Mouse (Mus musculus) intestine, postnatal 0 days (tissue): ENCODE measurements around the gene Cd320. TPM values are rescaled to one million over a fixed set of nuclear protein-coding genes. Genes with fewer than 3 reads are reported as not detected.
A peak's percentile ranks its signal among the peaks of the same experiment; 100 is the strongest.

Source experiments
- ATAC-seq: fragments of 200-750 bp; cut with Nextera tagmentation; 2 replicates; pipeline ENCODE4 v1.8.0; 2017; ENCODE audit warnings: mild to moderate bottlenecking, moderate TSS enrichment, moderate library complexity
- H3K27ac ChIP-seq: fragments of 300-500 bp; sonication (generic); 2 replicates; pipeline ENCODE4 v1.5.1; 2014; ENCODE audit warnings: mild to moderate bottlenecking, low read depth, low read length, moderate library complexity
- H3K27me3 ChIP-seq: fragments of 300-500 bp; sonication (generic); replicated peaks from 2 replicates; pipeline ENCODE4 v1.6.1; 2014; ENCODE audit warnings: low read length, mixed read lengths; ENCODE audit not compliant: control insufficient read depth, insufficient read depth
- H3K36me3 ChIP-seq: fragments of 300-500 bp; sonication (generic); 2 replicates; pipeline ENCODE4 v1.6.1; 2014; ENCODE audit warnings: mild to moderate bottlenecking, moderate library complexity; ENCODE audit not compliant: control insufficient read depth, insufficient read depth
- H3K4me1 ChIP-seq: fragments of 300-500 bp; sonication (generic); replicated peaks from 2 replicates; pipeline ENCODE4 v1.6.1; 2014; ENCODE audit warnings: antibody characterized with exemption, low read length, mixed read lengths; ENCODE audit not compliant: control insufficient read depth, insufficient read depth
- H3K4me2 ChIP-seq: fragments of 300-500 bp; sonication (generic); replicated peaks from 2 replicates; pipeline ENCODE4 v1.6.1; 2014; ENCODE audit warnings: low read depth, mild to moderate bottlenecking, moderate library complexity
- H3K4me3 ChIP-seq: fragments of 300-500 bp; sonication (generic); 2 replicates; pipeline ENCODE4 v1.5.1; 2014; ENCODE audit warnings: low read depth, low read length
- H3K9ac ChIP-seq: fragments of 300-500 bp; sonication (generic); 2 replicates; pipeline ENCODE4 v1.6.1; 2014; ENCODE audit warnings: mild to moderate bottlenecking, low read depth, low read length
- H3K9me3 ChIP-seq: fragments of 300-500 bp; sonication (generic); 2 replicates; pipeline ENCODE4 v1.6.1; 2016; ENCODE audit warnings: mixed run types; ENCODE audit not compliant: control insufficient read depth
- CTCF ChIP-seq: sonication (generic); IDR thresholded peaks from 2 replicates; pipeline ENCODE4 v1.5.1; 2016; ENCODE audit warnings: low read depth, mild to moderate bottlenecking, control low read depth, antibody characterized with exemption, moderate library complexity
- WGBS: fragments of 180-500 bp; shearing (Covaris S2); extraction: QIAGEN DNeasy Blood & Tissue Kit; methylation state at CpG from one replicate; pipeline ENCODE4 v1.1.7; 2014; 5-methylcytosine and 5-hydroxymethylcytosine counted together
- polyA plus RNA-seq: library from polyadenylated mRNA; unstranded; fragments of >200 nt; fragmentation: Nextera tagmentation; extraction: Ambion mirVana; gene quantifications from 2 replicates; pipeline ENCODE4 v1.2.1, GENCODE M21; 2015

Cd320 gene
- polyA plus RNA-seq: 16.8 and 17.6 TPM in 2 replicates

DNA sequence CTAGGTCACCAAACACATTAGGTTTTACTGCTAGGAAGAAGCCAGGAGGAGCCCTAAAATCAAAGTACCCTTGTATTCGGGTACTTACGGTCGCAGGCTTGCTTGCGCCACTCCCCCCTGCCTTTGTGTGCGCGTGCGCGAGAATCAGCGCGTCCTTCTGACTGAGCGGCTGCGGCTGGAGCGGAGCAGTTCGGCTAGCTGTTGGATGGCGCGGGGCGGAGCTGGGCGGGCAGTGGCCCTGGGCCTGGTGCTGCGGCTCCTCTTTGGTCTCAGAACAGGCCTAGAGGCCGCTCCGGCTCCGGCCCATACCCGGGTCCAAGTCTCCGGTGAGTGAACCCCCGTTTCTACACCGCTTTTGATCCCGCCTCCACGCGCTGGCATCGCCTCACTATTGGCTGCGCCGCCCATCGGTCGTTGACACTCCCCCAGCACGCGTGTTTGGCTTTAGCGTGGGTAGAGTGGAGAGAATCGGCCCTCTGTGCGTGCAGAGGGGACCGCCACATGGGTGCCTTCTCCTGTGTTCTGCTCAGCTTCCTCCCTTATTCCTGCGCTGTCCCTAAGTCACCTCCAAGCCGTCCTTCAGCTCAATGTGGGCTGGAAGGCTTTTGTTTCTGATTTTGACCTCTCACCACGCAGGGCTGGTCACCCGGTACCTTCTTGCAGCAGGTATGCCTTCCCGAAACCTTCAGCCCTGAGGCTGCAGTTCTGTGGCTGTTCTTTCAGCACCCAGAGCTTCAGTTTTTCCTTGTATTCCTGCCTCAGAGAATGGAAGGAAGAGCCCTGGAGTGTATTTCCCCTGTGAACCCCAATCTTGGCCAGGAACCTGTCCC is at the start of gene Cd320:
Gene Cd320, plus strand, starts transcription at position 126 of the 830 bp plus-strand sequence.
- Histone ChIP-seq H3K27ac (no peak within 1 kb of the TSS), H3K9me3 (no peaks in the 10 kb centered on the region), H3K36me3 (peaks cover 12% of the 10 kb centered on the region; the same call in 1 of the 2 replicates), H3K4me1 (no peaks in the 10 kb centered on the region; the same call in 1 of the 2 replicates), H3K27me3 (no peaks in the 10 kb centered on the region), H3K4me3 (peak within 1 kb of the TSS; percentile 68), H3K9ac (peak within 1 kb of the TSS; percentile 59), H3K4me2 (peak within 1 kb of the TSS; percentile 90)
- peak; percentile 36 for TF ChIP-seq CTCF
- WGBS: under 1% methylated on average over 45 of the region's 45 CpGs
- peak; percentile 89 for ATAC-seq

DNA sequence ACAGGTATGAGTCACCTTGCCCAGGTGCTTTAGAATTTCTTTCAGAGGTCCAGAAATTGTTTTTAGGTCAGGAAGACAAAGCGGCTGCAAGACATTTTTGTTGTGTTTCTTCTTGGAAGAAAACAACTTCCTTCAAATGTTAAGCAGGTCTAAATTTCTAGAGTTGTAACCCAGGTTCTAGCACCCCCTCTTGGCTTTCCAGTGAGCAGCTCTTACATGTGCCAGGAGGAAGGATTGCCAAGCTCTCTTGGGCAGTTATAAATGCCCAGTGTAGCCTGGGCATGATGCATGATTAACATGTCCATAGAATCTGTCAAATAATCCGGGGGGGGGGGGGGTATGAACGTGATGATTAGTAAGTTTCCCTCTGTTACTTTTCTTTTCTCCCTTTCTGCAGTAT is 44.6 kb upstream of the Cd320 start:
- Histone ChIP-seq H3K36me3 (no peaks in the 10 kb centered on the region), H3K27ac (no peak overlapping the region), H3K4me3 (no peak overlapping the region), H3K27me3 (no peaks in the 10 kb centered on the region), H3K9me3 (no peaks in the 10 kb centered on the region), H3K4me2 (no peak overlapping the region), H3K9ac (no peak overlapping the region), H3K4me1 (no peaks in the 10 kb centered on the region)
- ATAC-seq: no peak
- WGBS: 45% methylated on average over 3 of the region's 3 CpGs
- TF ChIP-seq CTCF: peak; percentile 73

DNA sequence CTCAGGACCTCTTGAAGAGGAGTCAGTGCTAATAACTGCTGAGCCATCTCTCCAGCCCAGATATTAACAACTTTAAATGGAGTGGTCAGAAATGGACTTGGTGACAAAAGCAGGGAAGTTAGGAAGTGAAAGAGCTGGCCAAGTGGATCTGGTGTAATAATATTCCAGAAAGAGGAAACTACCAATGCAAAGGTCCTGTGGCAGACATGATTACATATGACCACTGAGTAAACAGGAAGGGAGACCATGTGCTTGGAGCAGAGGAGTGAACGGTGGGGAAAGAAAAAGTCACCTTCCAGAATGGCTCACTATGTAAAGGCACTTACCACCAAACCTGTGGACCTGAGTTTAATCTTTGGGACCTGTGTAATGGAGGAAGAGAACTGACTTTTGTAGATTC is 43.6 kb upstream of the Cd320 start:
- no peaks in the 10 kb centered on the region for H3K27me3 ChIP-seq
- no peaks in the 10 kb centered on the region for H3K4me1 ChIP-seq
- TF ChIP-seq CTCF: no peak
- H3K4me3 ChIP-seq: no peak overlapping the region
- no peak for ATAC-seq
- no peak overlapping the region for H3K27ac ChIP-seq
- WGBS: 50% methylated on average over 1 of the region's 1 CpGs
- H3K9me3 ChIP-seq: no peaks in the 10 kb centered on the region
- H3K4me2 ChIP-seq: no peak overlapping the region
- no peaks in the 10 kb centered on the region for H3K36me3 ChIP-seq
- H3K9ac ChIP-seq: no peak overlapping the region

DNA sequence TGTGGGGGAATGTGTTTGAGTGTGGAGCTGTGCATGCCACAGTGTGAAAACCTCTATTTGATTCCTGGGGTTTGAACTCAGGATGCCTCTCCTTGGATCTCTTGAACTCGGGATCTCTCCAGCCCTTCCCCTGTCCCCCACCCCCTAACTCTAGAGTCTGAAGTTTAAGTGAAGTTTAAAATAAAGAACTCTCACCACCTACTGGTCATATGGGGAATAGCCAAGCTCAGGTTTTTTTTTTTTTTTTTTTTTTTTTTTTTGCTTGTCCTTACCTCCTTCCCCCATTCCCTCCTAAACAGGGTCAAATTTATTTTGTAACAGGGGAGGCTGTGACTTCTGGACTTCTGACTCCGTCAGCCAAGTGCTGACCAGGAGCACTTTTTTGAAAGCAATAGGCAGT is 40.7 kb upstream of the Cd320 start:
- Histone ChIP-seq H3K4me2 (no peak overlapping the region), H3K9ac (no peak overlapping the region), H3K36me3 (no peaks in the 10 kb centered on the region), H3K4me1 (no peaks in the 10 kb centered on the region), H3K27me3 (no peaks in the 10 kb centered on the region), H3K27ac (no peak overlapping the region), H3K4me3 (no peak overlapping the region), H3K9me3 (no peaks in the 10 kb centered on the region)
- ATAC-seq: peak; percentile 25; the same call in 1 of the 2 replicates
- peak; percentile 66 for TF ChIP-seq CTCF
- 6% methylated on average over 2 of the region's 2 CpGs for WGBS

DNA sequence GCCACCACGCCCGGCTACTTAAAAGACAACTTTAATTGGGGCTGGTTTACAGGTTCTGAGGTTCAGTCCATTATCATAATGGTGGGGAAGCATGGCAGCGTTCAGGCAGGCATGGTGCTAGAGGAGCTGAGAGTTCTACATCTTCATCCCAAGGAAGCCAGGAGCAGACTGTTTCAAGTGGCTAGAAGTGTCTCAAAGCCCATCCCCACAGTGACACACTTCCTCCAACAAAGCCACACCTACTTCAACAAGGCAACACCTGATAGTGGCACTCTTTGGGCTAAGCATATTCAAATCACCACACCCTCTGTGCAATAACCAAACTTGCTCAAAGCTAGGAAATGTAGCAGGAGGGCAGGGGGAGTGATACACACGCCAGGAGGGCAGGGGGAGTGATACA is 38.7 kb upstream of the Cd320 start:
- Histone ChIP-seq H3K4me2 (no peak overlapping the region), H3K9ac (no peak overlapping the region), H3K4me3 (no peak overlapping the region), H3K27me3 (no peaks in the 10 kb centered on the region), H3K27ac (no peak overlapping the region), H3K36me3 (no peaks in the 10 kb centered on the region), H3K4me1 (no peaks in the 10 kb centered on the region), H3K9me3 (no peaks in the 10 kb centered on the region)
- ATAC-seq: no peak
- no peak for TF ChIP-seq CTCF
- 53% methylated on average over 4 of the region's 4 CpGs for WGBS

DNA sequence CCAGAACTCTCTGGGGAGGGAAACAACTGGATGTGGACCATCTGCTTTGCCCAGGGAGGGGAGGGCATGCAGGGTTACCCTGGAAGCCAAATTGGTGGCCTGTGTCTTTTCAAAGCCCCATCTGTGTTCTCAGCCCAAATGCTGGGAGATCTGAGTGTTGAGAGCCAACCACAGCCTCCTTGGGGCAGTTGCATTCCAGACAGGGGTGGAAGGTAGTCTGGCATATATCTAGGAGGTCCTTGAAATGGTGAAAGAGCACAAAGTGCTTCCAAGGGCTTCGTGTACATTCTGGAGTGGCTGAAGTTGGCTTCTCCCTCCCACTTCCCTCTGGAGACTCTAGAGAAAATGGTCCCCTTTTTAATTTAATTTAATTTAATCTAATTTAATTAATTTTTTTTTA is 38.1 kb upstream of the Cd320 start:
- Histone ChIP-seq H3K4me3 (no peak overlapping the region), H3K36me3 (no peaks in the 10 kb centered on the region), H3K27ac (no peak overlapping the region), H3K9ac (no peak overlapping the region), H3K4me1 (no peaks in the 10 kb centered on the region), H3K4me2 (no peak overlapping the region), H3K9me3 (no peaks in the 10 kb centered on the region), H3K27me3 (no peaks in the 10 kb centered on the region)
- 29% methylated on average over 1 of the region's 1 CpGs for WGBS
- no peak for TF ChIP-seq CTCF
- no peak for ATAC-seq
